Mouse (Mus musculus) limb, embryonic 11.5 days (tissue): ENCODE measurements at regions not wholly inside any gene's neighbourhood (a gene's known extent, or its start where the extent isn't known, plus 50 kb on each side); places are given as distances from the start of the nearest gene placed in this dataset.

Experiments
- ATAC-seq: fragments of 200-750 bp; cut with Nextera tagmentation; 2 replicates; pipeline ENCODE4 v1.8.0; 2017; ENCODE audit warnings: low read depth; ENCODE audit not compliant: insufficient number of reproducible peaks, low FRiP score, low TSS enrichment
- DNase-seq: peaks from one replicate; pipeline ENCODE4 v3.0.0-alpha.2; 2015; ENCODE audit warnings: low spot score
- H3K27ac ChIP-seq: fragments of 300-500 bp; sonication (generic); replicated peaks from 2 replicates; pipeline ENCODE4 v1.5.1; 2014; ENCODE audit warnings: low read depth, mild to moderate bottlenecking, low read length
- H3K27me3 ChIP-seq: fragments of 300-500 bp; sonication (generic); 2 replicates; pipeline ENCODE4 v1.6.1; 2014; ENCODE audit warnings: mild to moderate bottlenecking, low read length, mixed read lengths; ENCODE audit not compliant: control insufficient read depth, insufficient read depth
- H3K36me3 ChIP-seq: fragments of 300-500 bp; sonication (generic); 2 replicates; pipeline ENCODE4 v1.6.1; 2014; ENCODE audit warnings: mild to moderate bottlenecking, low read length, moderate library complexity, mixed read lengths; ENCODE audit not compliant: control insufficient read depth, insufficient read depth
- H3K4me1 ChIP-seq: fragments of 300-500 bp; sonication (generic); 2 replicates; pipeline ENCODE4 v1.6.1; 2014; ENCODE audit warnings: low read length, mixed read lengths; ENCODE audit not compliant: control insufficient read depth, insufficient read depth
- H3K4me2 ChIP-seq: fragments of 300-500 bp; sonication (generic); 2 replicates; pipeline ENCODE4 v1.6.1; 2014; ENCODE audit warnings: low read depth, mild to moderate bottlenecking, moderate library complexity; ENCODE audit not compliant: severe bottlenecking
- H3K4me3 ChIP-seq: fragments of 300-500 bp; sonication (generic); 2 replicates; pipeline ENCODE4 v1.5.1; 2014; ENCODE audit warnings: low read depth, low read length
- H3K9ac ChIP-seq: fragments of 300-500 bp; sonication (generic); 2 replicates; pipeline ENCODE4 v1.6.1; 2014; ENCODE audit warnings: mild to moderate bottlenecking, low read length
- H3K9me3 ChIP-seq: fragments of 300-500 bp; sonication (generic); 2 replicates; pipeline ENCODE4 v1.6.1; 2016; ENCODE audit warnings: low read length; ENCODE audit not compliant: control insufficient read depth
- WGBS: fragments of 180-500 bp; shearing (Covaris S2); extraction: QIAGEN DNeasy Blood & Tissue Kit; methylation state at CpG from one replicate; pipeline ENCODE4 v1.1.7; 2014; 5-methylcytosine and 5-hydroxymethylcytosine counted together

- no peaks in the 10 kb centered on the region for H3K9me3 ChIP-seq
- DNase-seq (peak; percentile 62), ATAC-seq (peak; percentile 35; the same call in 1 of the 2 replicates)
- no peak overlapping the region for H3K9ac ChIP-seq
- no peak overlapping the region for H3K4me2 ChIP-seq
- no peak overlapping the region; the same call in 1 of the 2 replicates for H3K27ac ChIP-seq
- WGBS = 18% methylated on average over 6 of the region's 6 CpGs
- H3K36me3 ChIP-seq = no peaks in the 10 kb centered on the region
- H3K4me1 ChIP-seq = peaks cover 13% of the 10 kb centered on the region
- no peak overlapping the region for H3K4me3 ChIP-seq
- no peaks in the 10 kb centered on the region for H3K27me3 ChIP-seq
Observed at GRCm38 (mm10) chr3:103443247-103443646, 131.8 kb upstream of the Syt6 start.

- no peaks in the 10 kb centered on the region for H3K27me3 ChIP-seq
- no peaks in the 10 kb centered on the region for H3K9me3 ChIP-seq
- H3K4me2 ChIP-seq = no peak overlapping the region
- H3K27ac ChIP-seq = no peak overlapping the region
- ATAC-seq = no peak
- H3K4me1 ChIP-seq = peaks cover 19% of the 10 kb centered on the region
- no peak overlapping the region for H3K4me3 ChIP-seq
- DNase-seq = no peak
- no peaks in the 10 kb centered on the region for H3K36me3 ChIP-seq
- 92% methylated on average over 8 of the region's 8 CpGs for WGBS
- no peak overlapping the region for H3K9ac ChIP-seq
Observed at GRCm38 (mm10) chr3:103445852-103446251, 129.2 kb upstream of the Syt6 start.

- Histone ChIP-seq H3K4me3 (no peak overlapping the region), H3K4me1 (peaks cover 6% of the 10 kb centered on the region; the same call in 1 of the 2 replicates), H3K27me3 (no peaks in the 10 kb centered on the region), H3K36me3 (no peaks in the 10 kb centered on the region), H3K27ac (no peak overlapping the region), H3K9ac (no peak overlapping the region), H3K4me2 (no peak overlapping the region), H3K9me3 (no peaks in the 10 kb centered on the region)
- no peak for ATAC-seq
- DNase-seq = no peak
- WGBS = 73% methylated on average over 7 of the region's 7 CpGs
Observed at GRCm38 (mm10) chr3:103449851-103450250, 125.2 kb upstream of the Syt6 start.

GRCm38 (mm10) chr3:103451971-103452370 is 123.1 kb upstream of the Syt6 start:
- Histone ChIP-seq H3K4me2 (no peak overlapping the region), H3K4me1 (peaks cover 6% of the 10 kb centered on the region; the same call in 1 of the 2 replicates), H3K9ac (no peak overlapping the region), H3K27me3 (no peaks in the 10 kb centered on the region), H3K4me3 (no peak overlapping the region), H3K27ac (no peak overlapping the region), H3K9me3 (no peaks in the 10 kb centered on the region), H3K36me3 (no peaks in the 10 kb centered on the region)
- no peak for ATAC-seq
- WGBS = 86% methylated on average over 3 of the region's 3 CpGs
- DNase-seq = no peak

GRCm38 (mm10) chr3:103463760-103464159 is 111.3 kb upstream of the Syt6 start:
- 65% methylated on average over 4 of the region's 4 CpGs for WGBS
- H3K4me2 ChIP-seq = no peak overlapping the region
- no peaks in the 10 kb centered on the region for H3K4me1 ChIP-seq
- H3K27me3 ChIP-seq = no peaks in the 10 kb centered on the region
- no peak for DNase-seq
- H3K36me3 ChIP-seq = no peaks in the 10 kb centered on the region
- H3K27ac ChIP-seq = no peak overlapping the region
- no peak for ATAC-seq
- H3K4me3 ChIP-seq = no peak overlapping the region
- no peak overlapping the region for H3K9ac ChIP-seq
- H3K9me3 ChIP-seq = no peaks in the 10 kb centered on the region

- no peaks in the 10 kb centered on the region for H3K4me1 ChIP-seq
- WGBS = 70% methylated on average over 5 of the region's 5 CpGs
- no peak overlapping the region for H3K9ac ChIP-seq
- H3K4me2 ChIP-seq = no peak overlapping the region
- H3K4me3 ChIP-seq = no peak overlapping the region
- no peak for ATAC-seq
- H3K27me3 ChIP-seq = no peaks in the 10 kb centered on the region
- no peaks in the 10 kb centered on the region for H3K36me3 ChIP-seq
- H3K27ac ChIP-seq = no peak overlapping the region
- no peaks in the 10 kb centered on the region for H3K9me3 ChIP-seq
- DNase-seq = no peak
Observed at GRCm38 (mm10) chr3:103464181-103464580, 110.8 kb upstream of the Syt6 start.

- Histone ChIP-seq H3K9me3 (no peaks in the 10 kb centered on the region), H3K9ac (no peak overlapping the region), H3K4me3 (no peak overlapping the region), H3K36me3 (no peaks in the 10 kb centered on the region), H3K27me3 (no peaks in the 10 kb centered on the region), H3K4me1 (no peaks in the 10 kb centered on the region), H3K4me2 (no peak overlapping the region), H3K27ac (no peak overlapping the region)
- 14% methylated on average over 4 of the region's 4 CpGs for WGBS
- ATAC-seq = no peak
- no peak for DNase-seq
Observed at GRCm38 (mm10) chr3:103464729-103465128, 110.3 kb upstream of the Syt6 start.

GRCm38 (mm10) chr3:103465132-103465690 is 109.8 kb upstream of the Syt6 start:
- Histone ChIP-seq H3K27ac (no peak overlapping the region), H3K9me3 (no peaks in the 10 kb centered on the region), H3K4me3 (no peak overlapping the region), H3K4me1 (no peaks in the 10 kb centered on the region), H3K36me3 (no peaks in the 10 kb centered on the region), H3K9ac (no peak overlapping the region), H3K27me3 (no peaks in the 10 kb centered on the region), H3K4me2 (no peak overlapping the region)
- no peak for ATAC-seq
- DNase-seq = no peak
- 64% methylated on average over 7 of the region's 7 CpGs for whole genome bisulfite sequencing

GRCm38 (mm10) chr3:103465948-103466347 is 109.1 kb upstream of the Syt6 start:
- WGBS = 47% methylated on average over 2 of the region's 2 CpGs
- no peak overlapping the region for H3K4me2 ChIP-seq
- H3K9me3 ChIP-seq = no peaks in the 10 kb centered on the region
- H3K4me1 ChIP-seq = no peaks in the 10 kb centered on the region
- no peak overlapping the region for H3K9ac ChIP-seq
- no peaks in the 10 kb centered on the region for H3K36me3 ChIP-seq
- no peaks in the 10 kb centered on the region for H3K27me3 ChIP-seq
- H3K4me3 ChIP-seq = no peak overlapping the region
- ATAC-seq (no peak), DNase-seq (no peak)
- no peak overlapping the region for H3K27ac ChIP-seq
